Mouse (Mus musculus): ENCODE results near the gene Acaa1a.

The Acaa1a gene

DNA sequence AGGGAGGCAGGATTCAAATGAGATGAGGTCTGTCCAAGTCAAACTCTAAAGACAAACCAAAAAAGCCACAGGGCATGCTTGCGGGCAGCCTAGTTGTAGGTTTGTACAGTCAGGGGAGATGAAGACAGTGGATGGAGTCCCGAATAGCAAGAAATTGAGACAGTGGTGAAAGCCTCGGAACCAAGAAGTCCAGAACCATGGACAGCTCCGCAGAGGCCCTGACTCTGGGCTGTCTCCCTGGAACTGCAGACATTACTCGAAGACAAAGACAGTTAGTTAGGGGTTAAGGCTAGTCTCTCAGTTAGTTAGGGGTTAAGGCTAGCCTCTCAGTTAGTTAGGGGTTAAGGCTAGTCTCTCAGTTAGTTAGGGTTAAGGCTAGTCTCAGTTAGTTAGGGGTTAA lies 49.5 kb downstream of the Acaa1a start:
- no peak for DNase-seq (ENCODE audit: low spot score in 2 of 2)

DNA sequence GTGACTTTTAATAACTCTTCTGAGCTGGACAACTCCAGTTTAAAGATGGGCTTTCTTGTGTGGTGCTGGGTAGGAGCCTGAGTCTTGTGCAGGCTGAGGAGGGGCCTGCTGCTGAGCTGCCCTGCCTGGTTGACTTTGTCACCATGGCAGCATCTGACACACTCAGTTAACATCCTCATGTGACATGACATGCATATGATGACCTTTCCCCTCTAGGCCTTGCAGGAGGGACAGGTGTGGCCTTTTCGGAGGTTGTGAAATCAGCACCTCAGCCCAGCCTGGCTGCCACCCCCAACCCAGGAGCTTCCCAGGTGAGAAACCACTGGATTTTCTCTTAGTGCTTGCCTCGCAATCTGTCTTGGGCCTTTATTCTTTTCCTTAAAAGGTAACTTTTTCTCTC lies 50.7 kb downstream of the Acaa1a start:
- no peak for DNase-seq (ENCODE audit: low spot score in 2 of 2)

DNA sequence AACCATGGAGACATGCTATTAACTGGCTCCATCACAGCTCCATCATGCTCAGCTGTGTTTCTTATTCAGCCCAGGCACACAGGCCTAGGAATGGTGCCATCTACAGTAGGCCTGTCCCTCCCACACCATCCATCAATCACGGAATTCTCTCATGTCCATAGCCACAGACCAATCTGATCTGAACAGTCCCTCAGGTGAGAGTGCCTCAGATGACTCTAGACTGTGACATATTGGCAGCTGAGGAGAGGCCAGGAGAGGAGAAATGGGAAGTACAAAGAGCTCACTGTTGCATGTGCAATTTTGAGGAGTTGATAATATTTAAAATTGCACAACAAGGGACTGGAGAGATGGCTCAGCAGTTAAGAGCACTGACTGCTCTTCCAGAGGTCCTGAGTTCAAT lies 55.3 kb downstream of the Acaa1a start:
- DNase-seq (ENCODE audit: low spot score in 2 of 2) = no peak
